Mouse (Mus musculus) testis, adult 2 months (tissue): Measurements from ENCODE around the gene Rps27l. TPM values are rescaled to one million over a fixed set of nuclear protein-coding genes. Genes with fewer than 3 reads are reported as not detected.

Source experiments
- H3K27ac ChIP-seq: fragments of 200-500 bp; 2 replicates; pipeline ENCODE4 v1.5.1; 2012; ENCODE audit warnings: low read depth, low read length; ENCODE audit not compliant: control insufficient read depth, insufficient read depth
- H3K27me3 ChIP-seq: fragments of 200-500 bp; 2 replicates; pipeline ENCODE4 v1.6.1; 2012; ENCODE audit warnings: mild to moderate bottlenecking, low read length, moderate library complexity; ENCODE audit not compliant: control insufficient read depth, insufficient read depth
- H3K36me3 ChIP-seq: fragments of 200-500 bp; 2 replicates; pipeline ENCODE4 v1.6.1; 2012; ENCODE audit warnings: mild to moderate bottlenecking, low read length; ENCODE audit not compliant: control insufficient read depth, insufficient read depth
- H3K4me1 ChIP-seq: fragments of 200-500 bp; 2 replicates; pipeline ENCODE4 v1.6.1; 2012; ENCODE audit warnings: low read length; ENCODE audit not compliant: control insufficient read depth, insufficient read depth
- H3K4me3 ChIP-seq: fragments of 200-500 bp; 2 replicates; pipeline ENCODE4 v1.5.1; 2012; ENCODE audit warnings: low read depth, mild to moderate bottlenecking, low read length, moderate library complexity, mixed read lengths; ENCODE audit not compliant: control insufficient read depth
- CTCF ChIP-seq: fragments of 200-500 bp; IDR thresholded peaks from 2 replicates; pipeline ENCODE4 v1.5.1; 2012; ENCODE audit warnings: low read depth, mild to moderate bottlenecking, inconsistent platforms, low read length, moderate library complexity; ENCODE audit not compliant: control insufficient read depth, insufficient read depth, insufficient replicate concordance
- POLR2A ChIP-seq: fragments of 200-500 bp; IDR thresholded peaks from 2 replicates; pipeline ENCODE4 v1.6.1; 2012; ENCODE audit warnings: low read depth, mild to moderate bottlenecking, inconsistent platforms, low read length, moderate library complexity; ENCODE audit not compliant: control insufficient read depth
- polyA plus RNA-seq: library from polyadenylated mRNA; depleted of rRNA; stranded (reverse); fragments of >200 nt; gene quantifications from 2 replicates; pipeline ENCODE4 v1.2.3, GENCODE M21; 2012

The Rps27l gene
- polyA plus RNA-seq, 1 experiment = 75.7 TPM

DNA sequence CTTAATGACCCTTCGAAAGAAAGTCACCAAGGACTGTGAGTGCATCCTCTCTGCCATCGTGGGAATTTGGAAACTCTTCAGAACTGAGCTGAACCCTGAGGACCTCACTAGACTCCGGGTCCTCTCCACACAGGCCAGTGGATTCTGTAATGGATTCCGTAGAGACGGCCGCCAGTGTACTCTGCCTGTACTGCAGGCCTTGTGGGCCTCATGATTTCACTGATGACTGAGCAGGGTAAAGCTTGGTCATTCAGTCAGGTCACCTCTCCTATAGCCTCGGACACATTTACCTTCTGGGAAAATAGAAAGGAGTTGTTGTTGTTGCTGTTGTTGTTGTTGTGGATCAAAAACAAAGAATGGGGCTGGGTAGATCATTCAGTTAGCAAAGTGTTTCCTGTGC, 36.2 kb downstream of the Rps27l start:
- no peak overlapping the region for H3K27ac ChIP-seq
- no peaks in the 10 kb centered on the region for H3K4me1 ChIP-seq
- TF ChIP-seq CTCF (no peak), POLR2A (no peak)

DNA sequence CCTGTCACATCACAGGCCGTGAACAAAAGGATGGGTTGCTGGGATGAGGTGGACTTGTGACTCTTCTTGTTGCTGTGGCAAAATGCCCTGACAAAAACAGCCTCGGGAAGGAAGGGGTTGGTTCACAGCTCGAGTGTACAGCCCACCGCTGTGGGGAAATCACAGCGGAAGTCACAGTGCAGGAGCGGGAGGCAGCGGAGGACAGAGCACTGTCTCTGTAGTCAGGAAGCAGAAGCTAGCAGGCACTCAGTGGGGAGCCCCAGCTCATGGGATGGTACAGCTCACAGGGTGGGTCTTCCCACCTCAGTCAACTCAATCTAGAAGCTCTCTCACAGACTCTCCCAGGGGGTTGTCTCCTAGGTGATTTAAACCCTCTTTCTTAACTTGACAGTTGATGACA, 39.5 kb downstream of the Rps27l start:
- no peak overlapping the region for H3K4me3 ChIP-seq
- H3K36me3 ChIP-seq = no peaks in the 10 kb centered on the region
- H3K27ac ChIP-seq = no peak overlapping the region
- TF ChIP-seq CTCF (no peak), POLR2A (no peak)
- H3K27me3 ChIP-seq = no peaks in the 10 kb centered on the region
- H3K4me1 ChIP-seq = no peaks in the 10 kb centered on the region

More for the DNA sequence above, 36.2 kb downstream of the Rps27l start:
- Histone ChIP-seq H3K4me3 (no peak overlapping the region), H3K36me3 (no peaks in the 10 kb centered on the region), H3K27me3 (no peaks in the 10 kb centered on the region)

DNA sequence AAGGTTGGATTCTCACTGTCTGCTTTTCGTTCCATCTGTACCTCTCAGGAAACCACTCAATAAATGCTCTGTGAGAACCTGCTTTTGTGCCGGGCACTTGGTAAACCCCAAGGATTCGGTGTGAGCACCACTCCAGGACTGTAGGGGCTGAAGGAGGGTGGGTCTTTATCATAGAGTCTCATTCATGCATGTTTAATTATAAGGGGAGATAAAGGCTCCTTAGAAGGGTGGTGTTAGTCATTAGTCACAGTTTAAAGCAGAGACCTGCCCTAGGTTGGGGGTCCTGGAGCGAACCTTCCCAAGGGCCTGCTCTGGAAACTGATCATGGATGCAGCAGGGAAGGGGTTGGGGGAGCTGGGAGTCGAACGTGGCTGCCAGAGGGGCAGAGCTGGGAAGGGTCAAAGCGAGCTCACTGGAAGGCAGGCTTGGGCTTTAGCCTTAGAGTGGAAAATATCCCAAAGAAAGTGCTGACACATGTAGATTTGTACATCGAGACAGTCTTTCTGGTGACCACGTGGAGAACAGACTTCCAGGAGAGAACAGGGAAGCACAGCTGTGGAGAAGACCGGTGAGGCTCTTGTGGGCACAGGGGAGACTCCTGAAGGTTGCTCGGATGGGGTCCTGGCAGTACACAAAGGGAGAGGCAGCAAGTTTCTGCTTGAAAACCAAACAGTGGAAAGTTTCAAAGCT, 42.5 kb downstream of the Rps27l start:
- no peaks in the 10 kb centered on the region for H3K4me1 ChIP-seq
- H3K36me3 ChIP-seq = no peaks in the 10 kb centered on the region
- TF ChIP-seq POLR2A = no peak
- H3K27ac ChIP-seq = no peak overlapping the region
- no peak overlapping the region for H3K4me3 ChIP-seq
- H3K27me3 ChIP-seq = no peaks in the 10 kb centered on the region

DNA sequence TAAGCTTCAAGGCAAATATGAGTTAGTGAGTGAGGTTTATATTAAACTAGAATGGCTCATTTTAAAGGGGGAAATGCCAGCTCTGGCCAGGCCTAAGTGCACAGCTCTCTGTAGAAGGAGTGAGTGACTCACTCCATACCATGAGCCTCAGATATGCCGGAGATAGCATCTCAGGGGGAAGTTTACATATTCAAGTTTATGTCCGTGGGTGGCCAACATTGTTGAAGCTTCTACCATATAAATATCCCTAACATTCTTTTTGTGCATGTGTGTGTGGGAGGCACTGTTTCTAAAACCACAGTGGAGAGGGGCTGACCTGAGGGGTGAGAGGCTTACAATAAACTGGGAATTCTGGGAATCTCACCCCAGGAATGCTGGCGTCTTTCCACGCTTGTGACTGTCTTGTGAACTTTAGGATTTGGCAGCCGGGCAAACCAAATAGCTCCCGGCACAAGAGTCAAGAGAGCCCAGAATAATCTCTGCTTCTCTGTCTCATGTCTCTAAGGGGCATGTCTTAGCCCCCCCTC, 43.1 kb downstream of the Rps27l start:
- H3K36me3 ChIP-seq = no peaks in the 10 kb centered on the region
- no peak overlapping the region for H3K4me3 ChIP-seq
- H3K4me1 ChIP-seq = no peaks in the 10 kb centered on the region
- H3K27ac ChIP-seq = no peak overlapping the region
- TF ChIP-seq POLR2A (no peak), CTCF (no peak)
- no peaks in the 10 kb centered on the region for H3K27me3 ChIP-seq

DNA sequence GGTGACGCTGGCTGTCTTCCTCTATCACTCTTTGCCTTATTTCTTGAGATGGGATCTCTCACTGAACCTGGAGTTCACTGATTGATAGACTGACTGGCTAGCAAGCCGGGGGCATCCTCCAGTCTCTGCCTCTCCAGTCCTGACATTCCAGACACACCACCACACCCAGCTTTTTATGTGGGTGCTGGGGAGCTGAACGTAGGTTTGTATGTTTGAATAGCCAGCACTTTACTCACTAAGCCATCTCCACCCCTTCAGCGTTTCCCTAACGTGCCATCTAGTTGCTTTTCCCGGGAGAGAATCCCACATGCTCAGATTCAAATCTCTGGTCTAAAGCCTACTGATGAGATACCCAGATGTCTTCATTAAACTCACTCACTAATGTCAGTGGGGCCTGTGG, 43.7 kb downstream of the Rps27l start:
- Histone ChIP-seq H3K4me3 (no peak overlapping the region), H3K36me3 (no peaks in the 10 kb centered on the region), H3K27me3 (no peaks in the 10 kb centered on the region), H3K4me1 (no peaks in the 10 kb centered on the region), H3K27ac (no peak overlapping the region)
- TF ChIP-seq POLR2A = no peak
- no peak for TF ChIP-seq CTCF

DNA sequence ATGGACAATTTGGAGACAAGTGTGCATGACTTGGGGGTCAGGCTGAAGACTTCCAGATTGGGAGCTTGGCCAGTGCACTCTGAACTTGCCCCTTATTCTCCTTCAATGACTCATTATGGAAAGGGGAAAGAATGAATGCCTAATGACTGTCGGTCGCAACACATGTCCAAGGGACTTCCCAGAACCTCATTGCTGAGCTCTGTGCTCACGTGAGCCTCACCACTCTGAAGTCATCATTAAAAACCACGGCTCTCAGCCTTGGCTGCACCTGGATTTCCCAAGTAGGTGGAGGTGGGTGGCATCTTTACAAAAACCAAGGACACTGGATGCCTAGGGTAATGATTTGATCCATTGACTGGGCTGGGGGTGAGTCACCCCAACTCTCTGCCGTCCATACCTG, 44.2 kb downstream of the Rps27l start:
- Histone ChIP-seq H3K4me3 (no peak overlapping the region), H3K36me3 (no peaks in the 10 kb centered on the region), H3K27me3 (no peaks in the 10 kb centered on the region), H3K4me1 (no peaks in the 10 kb centered on the region), H3K27ac (no peak overlapping the region)
- no peak for TF ChIP-seq POLR2A
- no peak for TF ChIP-seq CTCF

DNA sequence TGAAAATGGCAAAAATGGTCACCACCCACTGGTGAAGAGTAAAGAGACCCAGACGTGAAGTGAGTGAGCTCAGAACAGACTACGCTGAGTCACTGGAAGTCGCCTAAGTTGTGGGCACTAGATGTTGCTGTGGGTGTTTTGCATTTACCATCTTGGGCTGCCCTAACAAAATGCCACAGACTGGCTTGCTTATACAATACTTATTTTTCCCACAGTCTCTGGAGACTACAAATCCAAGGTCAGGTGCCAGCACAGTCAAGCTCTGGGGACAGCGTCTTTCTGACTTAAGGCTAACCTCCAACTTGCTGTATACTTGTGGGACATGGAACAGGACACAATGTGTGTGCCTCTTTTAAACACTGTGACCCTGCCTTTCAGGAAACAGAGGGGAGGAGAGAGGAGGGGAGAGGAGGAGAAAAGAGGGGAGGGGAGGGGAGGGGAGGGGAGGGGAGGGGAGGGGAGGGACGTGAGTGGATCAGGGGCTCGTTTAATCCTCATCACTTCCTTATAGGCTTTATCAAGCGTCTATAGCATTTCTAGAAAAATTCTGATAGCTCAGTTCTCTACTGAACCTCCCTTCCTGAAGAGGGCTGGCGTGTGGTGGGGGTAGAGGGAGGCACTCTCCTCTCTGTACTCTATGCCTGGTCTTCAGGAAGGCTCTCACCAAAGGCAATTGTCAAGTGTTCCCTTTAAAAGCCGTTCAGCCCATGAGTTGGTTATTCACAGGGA, 45.3 kb downstream of the Rps27l start:
- H3K36me3 ChIP-seq = no peaks in the 10 kb centered on the region
- H3K27ac ChIP-seq = no peak overlapping the region
- H3K27me3 ChIP-seq = no peaks in the 10 kb centered on the region
- no peaks in the 10 kb centered on the region for H3K4me1 ChIP-seq
- TF ChIP-seq CTCF (no peak), POLR2A (no peak)
- no peak overlapping the region for H3K4me3 ChIP-seq
